11 mouse cellular contexts compared by ENCODE assay signal in the genomic region with DNA sequence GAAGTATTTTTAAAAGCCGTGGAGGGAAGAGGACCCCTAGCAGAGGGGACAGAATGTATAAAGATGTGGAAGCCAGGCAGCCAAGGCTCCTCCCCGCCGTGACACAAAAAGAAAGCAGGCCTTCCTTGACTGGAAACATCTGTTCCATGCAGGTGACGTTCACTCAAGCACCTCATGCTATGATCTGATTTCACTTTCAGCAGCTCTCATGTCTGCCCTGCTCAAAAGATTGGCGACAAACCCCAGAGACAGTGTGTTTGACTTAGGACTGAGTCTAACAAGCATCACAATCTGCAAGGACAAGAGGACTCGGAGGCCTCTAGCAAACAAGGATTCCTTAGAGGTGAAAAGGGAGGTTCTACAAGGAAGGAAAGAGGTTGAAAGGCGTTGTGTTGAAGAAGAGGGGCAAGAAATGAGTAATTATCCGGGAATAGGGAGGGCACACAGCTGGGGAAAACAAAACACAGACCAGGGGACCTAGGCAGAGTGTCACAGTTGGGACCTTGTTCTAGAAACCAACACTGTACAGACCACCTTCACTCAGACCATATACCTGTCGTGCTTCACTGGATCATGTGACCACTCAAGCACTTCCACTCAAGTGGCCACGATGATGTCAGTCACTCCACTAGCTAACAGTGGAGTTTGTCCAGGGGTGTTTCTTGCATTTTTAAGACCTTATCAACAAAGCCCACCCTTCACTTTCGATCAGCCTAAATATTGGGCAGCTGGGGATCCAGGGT. TPM values are rescaled to one million over a fixed set of nuclear protein-coding genes. Genes with fewer than 3 reads are reported as not detected.
A peak's percentile ranks its signal among the peaks of the same experiment; 100 is the strongest.
DNase-seq lines count a peak whose midpoint lies in the region; ATAC-seq and TF ChIP-seq lines count a peak whose summit lies in the region.
"Had no signal": no experiment of that assay in that cellular context is flagged by ENCODE, and none has a peak within 500 bp of the region (broad histone marks: within the 10 kb centered on the region; RNA-seq: fewer than 3 reads in every experiment).

No protein-coding gene starts in this region.

- intact Hi-C loops in gastrocnemius, postnatal 14 days (cut with DNase I; ENCODE audit: low total_unique reads), result loop anchor here (2.0 kb wide), 1 partner anchor 77 kb away; no protein-coding TSS in a partner anchor

- H3K27ac ChIP-seq in layer of hippocampus, adult 2 months, result peak overlapping the region; percentile 87
- peak overlapping the region; percentile 72 for H3K27ac ChIP-seq in hindbrain, postnatal 0 days
- H3K27ac ChIP-seq: liver, embryonic 13.5 days had no signal

- no peaks in the 10 kb centered on the region for H3K9me3 ChIP-seq in hindbrain, postnatal 0 days (ENCODE audit: low read length)
- H3K9me3 ChIP-seq: liver, embryonic 13.5 days had no signal

- H3K4me3 ChIP-seq in layer of hippocampus, adult 2 months, result no peak overlapping the region
- H3K4me3 ChIP-seq in hindbrain, postnatal 0 days (ENCODE audit: low read length), result no peak overlapping the region

- no peak overlapping the region; the same call in 1 of the 2 replicates for H3K4me2 ChIP-seq in hindbrain, postnatal 0 days (ENCODE audit: low read depth, low read length)

- no peaks in the 10 kb centered on the region for H3K27me3 ChIP-seq in hindbrain, postnatal 0 days (ENCODE audit: insufficient read depth, low read length)

- H3K9ac ChIP-seq in hindbrain, postnatal 0 days (replicated peaks; ENCODE audit: low read length), result no peak overlapping the region
- H3K9ac ChIP-seq: liver, embryonic 13.5 days had no signal

- H3K4me1 ChIP-seq in hindbrain, postnatal 0 days (ENCODE audit: insufficient read depth, low read length), result no peaks in the 10 kb centered on the region

- no peak for DNase-seq in layer of hippocampus, adult 2 months (ENCODE audit: low spot score in 2 of 2)
- DNase-seq in layer of hippocampus, adult 8-10 months (ENCODE audit: low spot score in 2 of 2), result no peak
- DNase-seq in hindbrain, postnatal 0 days (ENCODE audit: low spot score), result no peak
- peak; percentile 8 for DNase-seq in mesoderm, embryonic 11.5 days (ENCODE audit: low read depth, low spot score)
- no peak for DNase-seq in gastrocnemius, postnatal 14 days
- DNase-seq in thymus, adult 18-20 months, result no peak
- DNase-seq in cerebellum, adult 11-12 months, result no peak
- DNase-seq in layer of hippocampus, adult 11-12 months (ENCODE audit: low spot score), result no peak
- DNase-seq: liver, embryonic 13.5 days had no signal

- WGBS in hindbrain, postnatal 0 days, result 73% methylated on average over 11 of the region's 11 CpGs

- no peaks in the 10 kb centered on the region for H3K36me3 ChIP-seq in hindbrain, postnatal 0 days (ENCODE audit: insufficient read depth, low read length)
- H3K36me3 ChIP-seq: G1E; liver, embryonic 13.5 days had no signal

- TF ChIP-seq CTCF in layer of hippocampus, adult 2 months (conservative IDR thresholded peaks at IDR 0.05), result no peak
- no peak for TF ChIP-seq CTCF in hindbrain, postnatal 0 days (IDR thresholded peaks at IDR 0.05; ENCODE audit: low read depth)

- no peak for ATAC-seq in hindbrain, postnatal 0 days

RNA-seq across cellular contexts. Expression of a gene that starts 27.2 kb away (rescaled TPM):
- not detected for total RNA-seq in layer of hippocampus, adult 2 months (2021)
- total RNA-seq in layer of hippocampus, adult 8-10 months (2022), result not detected
- total RNA-seq in hindbrain, postnatal 0 days (2014; rRNA removed), result not detected in 2 replicates
- polyA plus RNA-seq in hindbrain, postnatal 0 days (2015; fragmentation: Nextera tagmentation; extraction: Ambion mirVana), result not detected in 2 replicates
- not detected for total RNA-seq in gastrocnemius, postnatal 14 days (2021)
- total RNA-seq: G1E; heart, adult 8-10 months had no signal
- polyA plus RNA-seq: G1E; liver, embryonic 13.5 days had no signal

RNA-seq across cellular contexts. Expression of a gene that starts 41.4 kb away (rescaled TPM):
- total RNA-seq in layer of hippocampus, adult 2 months (2021), result under 1 TPM; 0.44 to 0.95 TPM
- total RNA-seq in layer of hippocampus, adult 8-10 months (2022), result 1 to 10 TPM in 2 of 4 experiments, under 1 TPM in 2; 0.45 to 1.4 (median 0.96) TPM
- 0.26 TPM in 1 of 2 replicates, not detected in the other for total RNA-seq in hindbrain, postnatal 0 days (2014; rRNA removed)
- 0.97 and 1.1 TPM in 2 replicates for polyA plus RNA-seq in hindbrain, postnatal 0 days (2015; fragmentation: Nextera tagmentation; extraction: Ambion mirVana)
- total RNA-seq in gastrocnemius, postnatal 14 days (2021), result 1 to 10 TPM; 1.0 TPM
